Mouse (Mus musculus) erythroblast, embryonic 14.5 days (primary cell): ENCODE data around the gene Arid5a.

Experiments used
- GATA1 ChIP-seq: IDR thresholded peaks from 2 replicates; pipeline ENCODE4 v1.6.1; 2012; ENCODE audit warnings: low read length, inconsistent platforms, mixed read lengths
- TAL1 ChIP-seq: IDR thresholded peaks from 3 replicates; pipeline ENCODE4 v1.6.1; 2012; ENCODE audit warnings: low read length, inconsistent platforms, mixed read lengths

DNA sequence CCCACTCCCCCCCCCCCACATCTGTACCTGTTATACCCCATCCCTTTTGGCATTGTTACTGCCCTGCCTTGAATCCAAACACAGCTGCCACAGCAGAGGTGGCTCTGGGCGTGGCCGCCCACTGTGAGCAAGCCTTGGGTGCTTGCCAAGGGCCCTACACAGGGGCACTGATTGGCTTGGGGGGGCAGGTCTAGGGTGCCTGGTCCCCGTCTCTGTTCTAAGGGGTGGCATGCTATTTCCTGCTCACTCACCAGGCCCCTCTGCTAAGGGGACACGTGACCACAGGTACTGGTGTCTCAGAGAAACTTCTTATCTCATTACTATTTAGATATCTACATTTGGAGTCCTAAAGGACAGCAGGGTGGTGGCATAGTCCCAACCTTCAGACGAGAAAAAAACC, 35.0 kb upstream of the Arid5a start:
- TF ChIP-seq GATA1 (no peak), TAL1 (no peak)
